Mouse (Mus musculus) midbrain, embryonic 15.5 days (tissue): Measurements from ENCODE around the gene Wdpcp. TPM values are rescaled to one million over a fixed set of nuclear protein-coding genes. Genes with fewer than 3 reads are reported as not detected.

Experiments used
- ATAC-seq: fragments of 200-750 bp; cut with Nextera tagmentation; replicated peaks from 2 replicates; pipeline ENCODE4 v1.8.0; 2017; ENCODE audit warnings: moderate TSS enrichment
- H3K27ac ChIP-seq: fragments of 300-500 bp; sonication (generic); 2 replicates; pipeline ENCODE4 v1.5.1; 2015; ENCODE audit warnings: mild to moderate bottlenecking, inconsistent platforms
- H3K27me3 ChIP-seq: fragments of 300-500 bp; sonication (generic); replicated peaks from 2 replicates; pipeline ENCODE4 v1.6.1; 2015; ENCODE audit warnings: inconsistent platforms
- H3K36me3 ChIP-seq: fragments of 300-500 bp; sonication (generic); replicated peaks from 2 replicates; pipeline ENCODE4 v1.6.1; 2015; ENCODE audit warnings: inconsistent platforms
- H3K4me1 ChIP-seq: fragments of 300-500 bp; sonication (generic); 2 replicates; pipeline ENCODE4 v1.6.1; 2015; ENCODE audit warnings: inconsistent platforms
- H3K4me2 ChIP-seq: fragments of 300-500 bp; sonication (generic); 2 replicates; pipeline ENCODE4 v1.6.1; 2015; ENCODE audit warnings: inconsistent platforms, mild to moderate bottlenecking, moderate library complexity
- H3K4me3 ChIP-seq: fragments of 300-500 bp; sonication (generic); 2 replicates; pipeline ENCODE4 v1.5.1; 2015; ENCODE audit warnings: mild to moderate bottlenecking, inconsistent platforms
- H3K9ac ChIP-seq: fragments of 300-500 bp; sonication (generic); 2 replicates; pipeline ENCODE4 v1.6.1; 2015; ENCODE audit warnings: mild to moderate bottlenecking, inconsistent platforms
- H3K9me3 ChIP-seq: fragments of 300-500 bp; sonication (generic); 2 replicates; pipeline ENCODE4 v1.6.1; 2016; ENCODE audit warnings: inconsistent platforms
- whole genome bisulfite sequencing: fragments of 180-500 bp; shearing (Covaris S2); methylation state at CpG from one replicate; pipeline ENCODE4 v1.1.7; 2015; ENCODE audit warnings: mixed read lengths; 5-methylcytosine and 5-hydroxymethylcytosine counted together
- polyA plus RNA-seq: library from polyadenylated mRNA; unstranded; fragments of >200 nt; fragmentation: Nextera tagmentation; extraction: Ambion mirVana; gene quantifications from 2 replicates; pipeline ENCODE4 v1.2.1, GENCODE M21; 2015

The Wdpcp gene
- polyA plus RNA-seq, 1 experiment from 2014 or later: 12.8 TPM

- Histone ChIP-seq H3K4me3 (no peak overlapping the region), H3K27ac (no peak overlapping the region), H3K9ac (no peak overlapping the region), H3K36me3 (no peaks in the 10 kb centered on the region), H3K4me2 (no peak overlapping the region), H3K9me3 (no peaks in the 10 kb centered on the region), H3K4me1 (0 out of 2 replicates have a peak, but pooled peaks cover 3% of the 10 kb centered on the region), H3K27me3 (no peaks in the 10 kb centered on the region)
- WGBS: 63% methylated on average over 2 of the region's 2 CpGs
- no peak for ATAC-seq
Measured at GRCm38 (mm10) chr11:21690730-21691129, 118.7 kb downstream of the Wdpcp start.

- Histone ChIP-seq H3K9me3 (no peaks in the 10 kb centered on the region), H3K27ac (no peak overlapping the region), H3K9ac (no peak overlapping the region), H3K4me3 (no peak overlapping the region), H3K27me3 (no peaks in the 10 kb centered on the region), H3K4me1 (0 out of 2 replicates have a peak, but pooled peaks cover 3% of the 10 kb centered on the region), H3K36me3 (no peaks in the 10 kb centered on the region), H3K4me2 (no peak overlapping the region)
- 40% methylated on average over 6 of the region's 6 CpGs for WGBS
- peak; percentile 80 for ATAC-seq
Measured at GRCm38 (mm10) chr11:21694087-21694486, 122.1 kb downstream of the Wdpcp start.

GRCm38 (mm10) chr11:21697642-21698041 lies 125.6 kb downstream of the Wdpcp start:
- ATAC-seq: peak; percentile 45; the same call in 1 of the 2 replicates
- Histone ChIP-seq H3K27ac (no peak overlapping the region), H3K36me3 (no peaks in the 10 kb centered on the region), H3K27me3 (no peaks in the 10 kb centered on the region), H3K9ac (no peak overlapping the region), H3K4me2 (no peak overlapping the region), H3K4me3 (no peak overlapping the region), H3K9me3 (no peaks in the 10 kb centered on the region), H3K4me1 (0 out of 2 replicates have a peak, but pooled peaks cover 3% of the 10 kb centered on the region)
- WGBS: 36% methylated on average over 3 of the region's 3 CpGs

GRCm38 (mm10) chr11:21713508-21713907 lies 141.5 kb downstream of the Wdpcp start:
- H3K9me3 ChIP-seq: no peaks in the 10 kb centered on the region
- H3K27me3 ChIP-seq: no peaks in the 10 kb centered on the region
- no peak for ATAC-seq
- H3K4me1 ChIP-seq: no peaks in the 10 kb centered on the region
- no peak overlapping the region for H3K4me3 ChIP-seq
- no peaks in the 10 kb centered on the region for H3K36me3 ChIP-seq
- H3K4me2 ChIP-seq: no peak overlapping the region
- H3K9ac ChIP-seq: no peak overlapping the region
- H3K27ac ChIP-seq: no peak overlapping the region

DNA sequence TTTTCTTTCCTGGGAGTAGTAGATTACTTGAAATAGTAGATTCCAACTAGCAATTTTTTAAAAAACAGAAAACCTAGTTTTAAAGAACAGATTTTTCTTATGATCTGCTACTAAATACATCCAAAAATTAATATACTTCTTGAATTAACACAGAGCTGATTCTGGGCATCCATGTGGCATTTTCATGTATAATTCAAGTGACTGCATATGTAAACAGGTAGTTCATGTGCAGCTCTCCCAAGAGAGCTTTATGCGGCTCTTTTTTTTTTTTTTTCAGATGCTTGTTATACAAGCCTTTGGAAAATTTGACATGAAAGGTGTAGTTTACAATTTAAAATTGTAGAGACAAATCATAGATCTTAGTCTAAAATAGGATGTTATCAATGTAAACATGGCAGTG lies 142.0 kb downstream of the Wdpcp start:
- Histone ChIP-seq H3K4me1 (no peaks in the 10 kb centered on the region), H3K36me3 (no peaks in the 10 kb centered on the region), H3K27ac (no peak overlapping the region), H3K4me3 (no peak overlapping the region), H3K27me3 (no peaks in the 10 kb centered on the region), H3K9ac (no peak overlapping the region), H3K9me3 (no peaks in the 10 kb centered on the region), H3K4me2 (no peak overlapping the region)
- 81% methylated on average over 1 of the region's 1 CpGs for WGBS
- ATAC-seq: no peak

- no peaks in the 10 kb centered on the region for H3K36me3 ChIP-seq
- no peak overlapping the region for H3K4me2 ChIP-seq
- ATAC-seq: no peak
- H3K27me3 ChIP-seq: no peaks in the 10 kb centered on the region
- no peaks in the 10 kb centered on the region for H3K9me3 ChIP-seq
- no peak overlapping the region for H3K4me3 ChIP-seq
- WGBS: 89% methylated on average over 1 of the region's 1 CpGs
- H3K9ac ChIP-seq: no peak overlapping the region
- H3K27ac ChIP-seq: no peak overlapping the region
- H3K4me1 ChIP-seq: no peaks in the 10 kb centered on the region
Measured at GRCm38 (mm10) chr11:21726329-21726728, 154.3 kb downstream of the Wdpcp start.

DNA sequence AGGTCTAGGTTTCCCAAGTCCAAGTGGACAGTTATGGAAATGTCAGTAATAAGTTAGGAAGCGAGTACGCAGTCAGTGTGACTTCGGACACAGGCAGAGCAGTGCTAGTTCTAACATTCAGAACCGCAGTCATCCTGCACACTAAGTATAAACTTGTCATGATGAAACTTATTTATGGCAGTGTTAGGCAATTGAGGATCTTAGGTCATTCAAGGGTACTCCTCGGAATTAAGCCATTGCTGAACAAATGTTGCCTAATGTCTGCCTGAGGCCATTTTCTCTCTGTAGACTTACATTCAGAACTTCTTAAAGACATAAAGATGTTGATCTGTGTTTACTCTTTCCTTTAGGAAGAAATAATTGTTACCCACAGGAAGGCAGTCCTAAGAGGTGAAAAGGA lies 157.0 kb downstream of the Wdpcp start:
- Histone ChIP-seq H3K27me3 (no peaks in the 10 kb centered on the region), H3K4me2 (no peak overlapping the region), H3K4me3 (no peak overlapping the region), H3K4me1 (no peaks in the 10 kb centered on the region), H3K9me3 (no peaks in the 10 kb centered on the region), H3K27ac (no peak overlapping the region), H3K36me3 (no peaks in the 10 kb centered on the region), H3K9ac (no peak overlapping the region)
- 92% methylated on average over 5 of the region's 5 CpGs for WGBS
- ATAC-seq: no peak

- Histone ChIP-seq H3K9me3 (no peaks in the 10 kb centered on the region), H3K4me3 (no peak overlapping the region), H3K4me1 (no peaks in the 10 kb centered on the region), H3K4me2 (no peak overlapping the region), H3K36me3 (no peaks in the 10 kb centered on the region), H3K27me3 (no peaks in the 10 kb centered on the region), H3K27ac (no peak overlapping the region), H3K9ac (no peak overlapping the region)
- WGBS: 84% methylated on average over 6 of the region's 6 CpGs
- ATAC-seq: no peak
Measured at GRCm38 (mm10) chr11:21729961-21730360, 157.9 kb downstream of the Wdpcp start.

DNA sequence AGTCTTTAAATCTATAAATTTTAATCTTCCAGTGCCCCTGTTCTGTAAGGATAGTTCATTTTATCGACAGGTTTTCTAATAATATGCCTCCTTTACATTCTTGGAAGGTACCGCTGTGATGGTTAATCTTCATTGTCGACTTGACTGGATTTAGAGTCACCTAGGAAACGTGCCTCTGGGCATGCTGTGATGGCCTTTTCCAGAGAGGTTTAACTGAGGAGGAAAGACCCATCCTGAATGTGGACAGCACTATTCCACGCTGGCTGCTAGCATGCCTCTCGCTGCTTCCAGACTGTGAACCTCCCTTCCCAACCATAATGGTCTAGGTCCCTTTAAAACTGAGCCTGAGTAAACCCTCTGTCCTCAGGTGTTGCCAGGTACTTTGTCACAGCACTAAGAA lies 163.2 kb downstream of the Wdpcp start:
- H3K36me3 ChIP-seq: no peaks in the 10 kb centered on the region
- peak; percentile 52; the same call in 1 of the 2 replicates for ATAC-seq
- no peak overlapping the region for H3K27ac ChIP-seq
- 19% methylated on average over 6 of the region's 6 CpGs for WGBS
- no peak overlapping the region; the same call in 1 of the 2 replicates for H3K9ac ChIP-seq
- H3K4me1 ChIP-seq: 0 out of 2 replicates have a peak, but pooled peaks cover 3% of the 10 kb centered on the region
- no peaks in the 10 kb centered on the region for H3K27me3 ChIP-seq
- peak overlapping the region; percentile 13; the same call in 1 of the 2 replicates for H3K4me2 ChIP-seq
- H3K4me3 ChIP-seq: no peak overlapping the region
- no peaks in the 10 kb centered on the region for H3K9me3 ChIP-seq

- WGBS: 54% methylated on average over 4 of the region's 4 CpGs
- no peak overlapping the region for H3K4me3 ChIP-seq
- no peaks in the 10 kb centered on the region for H3K9me3 ChIP-seq
- no peak overlapping the region for H3K9ac ChIP-seq
- no peaks in the 10 kb centered on the region for H3K36me3 ChIP-seq
- no peaks in the 10 kb centered on the region for H3K4me1 ChIP-seq
- no peak overlapping the region for H3K27ac ChIP-seq
- ATAC-seq: no peak
- no peaks in the 10 kb centered on the region for H3K27me3 ChIP-seq
- H3K4me2 ChIP-seq: no peak overlapping the region
Measured at GRCm38 (mm10) chr11:21749487-21749886, 177.5 kb downstream of the Wdpcp start.

DNA sequence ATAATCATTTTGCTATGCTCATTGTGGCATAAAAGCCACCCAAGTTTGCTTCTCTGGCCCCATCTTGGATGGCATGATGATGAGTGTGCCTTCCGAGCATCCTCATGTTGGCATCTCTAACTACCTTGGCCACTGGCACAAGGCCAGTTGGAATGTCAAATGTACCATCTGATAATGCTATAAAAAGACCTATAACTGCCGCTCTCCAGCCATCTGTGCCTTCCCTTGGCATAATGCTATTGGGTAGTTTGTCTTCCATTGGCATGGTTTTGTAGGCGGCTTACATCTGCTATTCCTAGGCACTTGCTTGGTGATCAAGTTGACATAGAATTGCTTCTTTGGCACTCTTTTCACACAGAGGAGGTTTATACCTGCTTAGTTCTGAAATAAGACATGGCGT lies 191.2 kb downstream of the Wdpcp start:
- WGBS: 96% methylated on average over 4 of the region's 4 CpGs
- no peak for ATAC-seq

DNA sequence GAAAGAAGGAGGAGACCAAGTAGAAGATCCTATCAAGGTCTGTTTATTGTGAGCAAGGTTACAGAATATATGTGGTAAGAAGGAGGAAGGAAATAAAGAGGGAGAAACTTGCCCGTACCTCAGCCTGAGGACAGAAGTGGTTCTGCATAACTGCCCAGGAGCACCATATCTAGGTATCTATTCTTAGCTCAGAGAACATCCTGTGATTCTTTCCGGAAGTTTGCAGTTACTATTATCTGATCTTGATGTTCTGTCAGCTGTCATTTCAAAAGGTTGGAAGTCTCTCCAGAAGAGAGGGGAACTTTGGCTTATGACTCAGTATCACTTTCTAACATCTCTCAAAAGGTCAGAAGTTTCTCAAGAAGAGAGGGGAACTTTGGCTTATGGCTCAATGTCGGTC lies 216.8 kb downstream of the Wdpcp start:
- H3K36me3 ChIP-seq: no peaks in the 10 kb centered on the region
- H3K27ac ChIP-seq: no peak overlapping the region
- H3K4me3 ChIP-seq: no peak overlapping the region
- no peaks in the 10 kb centered on the region for H3K4me1 ChIP-seq
- no peak overlapping the region for H3K9ac ChIP-seq
- H3K4me2 ChIP-seq: no peak overlapping the region
- WGBS: 97% methylated on average over 3 of the region's 3 CpGs
- H3K9me3 ChIP-seq: 0 out of 2 replicates have a peak, but pooled peaks cover 4% of the 10 kb centered on the region
- no peak for ATAC-seq
- H3K27me3 ChIP-seq: no peaks in the 10 kb centered on the region

More for the DNA sequence above, 191.2 kb downstream of the Wdpcp start:
- Histone ChIP-seq H3K27me3 (no peaks in the 10 kb centered on the region), H3K4me3 (no peak overlapping the region), H3K9me3 (no peaks in the 10 kb centered on the region), H3K36me3 (no peaks in the 10 kb centered on the region), H3K9ac (no peak overlapping the region), H3K4me1 (no peaks in the 10 kb centered on the region), H3K4me2 (no peak overlapping the region), H3K27ac (no peak overlapping the region)

GRCm38 (mm10) chr11:21824941-21825340 lies 252.9 kb downstream of the Wdpcp start:
- no peak for ATAC-seq
- H3K4me3 ChIP-seq: no peak overlapping the region
- WGBS: 92% methylated on average over 3 of the region's 3 CpGs

More at GRCm38 (mm10) chr11:21824941-21825340, 252.9 kb downstream of the Wdpcp start:
- no peaks in the 10 kb centered on the region for H3K9me3 ChIP-seq
- H3K4me1 ChIP-seq: no peaks in the 10 kb centered on the region
- H3K27ac ChIP-seq: no peak overlapping the region
- H3K9ac ChIP-seq: no peak overlapping the region
- no peak overlapping the region for H3K4me2 ChIP-seq
- H3K27me3 ChIP-seq: no peaks in the 10 kb centered on the region
- H3K36me3 ChIP-seq: no peaks in the 10 kb centered on the region
